Mouse (Mus musculus): ENCODE measurements at regions not wholly inside any gene's neighbourhood (a gene's known extent, or its start where the extent isn't known, plus 50 kb on each side); places are given as distances from the start of the nearest gene placed in this dataset.

DNA sequence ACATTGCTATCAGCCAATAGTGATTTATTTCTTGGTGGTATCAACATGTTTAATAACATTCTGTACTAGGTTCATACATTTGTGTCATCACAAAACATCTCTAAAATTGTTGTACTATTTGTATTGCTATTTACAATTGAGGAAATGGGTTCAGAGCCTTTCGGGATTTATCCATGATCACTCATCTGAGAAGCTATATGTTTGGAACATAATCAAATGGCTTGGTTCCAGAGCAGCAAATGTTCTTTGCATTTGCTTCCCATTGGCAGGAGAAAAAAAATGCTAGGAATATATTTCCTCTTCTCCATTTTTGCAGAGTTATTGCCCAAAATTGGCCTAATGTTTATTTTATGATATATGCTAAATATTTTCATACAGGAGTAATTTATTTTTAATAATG is 537.3 kb downstream of the Olfm4 start:
- ATAC-seq (ENCODE audit: insufficient number of reproducible peaks, insufficient read depth, low FRiP score, low read depth): no peak
- Histone ChIP-seq H3K36me3 (ENCODE audit: control insufficient read depth, insufficient read depth, low read length) (no peaks in the 10 kb centered on the region), H3K4me1 (ENCODE audit: control insufficient read depth, insufficient read depth, low read length) (no peaks in the 10 kb centered on the region), H3K27me3 (ENCODE audit: control insufficient read depth, insufficient read depth, low read length) (no peaks in the 10 kb centered on the region), H3K9ac (replicated peaks; ENCODE audit: low read depth, low read length) (no peak overlapping the region), H3K27ac (ENCODE audit: low read length) (no peak overlapping the region), H3K9me3 (ENCODE audit: control insufficient read depth, low read depth, low read length) (no peaks in the 10 kb centered on the region), H3K4me3 (ENCODE audit: low read depth, low read length) (no peak overlapping the region), H3K4me2 (replicated peaks; ENCODE audit: low read depth, low read length) (no peak overlapping the region)
- WGBS: 53% methylated on average over 1 of the region's 1 CpGs

GRCm38 (mm10) chr14:80521631-80522030 is 537.8 kb downstream of the Olfm4 start:
- Histone ChIP-seq H3K9me3 (ENCODE audit: control insufficient read depth, low read depth, low read length) (no peaks in the 10 kb centered on the region), H3K27me3 (ENCODE audit: control insufficient read depth, insufficient read depth, low read length) (no peaks in the 10 kb centered on the region), H3K36me3 (ENCODE audit: control insufficient read depth, insufficient read depth, low read length) (no peaks in the 10 kb centered on the region), H3K9ac (replicated peaks; ENCODE audit: low read depth, low read length) (no peak overlapping the region), H3K27ac (ENCODE audit: low read length) (no peak overlapping the region), H3K4me3 (ENCODE audit: low read depth, low read length) (no peak overlapping the region), H3K4me2 (replicated peaks; ENCODE audit: low read depth, low read length) (no peak overlapping the region), H3K4me1 (ENCODE audit: control insufficient read depth, insufficient read depth, low read length) (no peaks in the 10 kb centered on the region)
- WGBS: 50% methylated on average over 1 of the region's 1 CpGs
- ATAC-seq (ENCODE audit: insufficient number of reproducible peaks, insufficient read depth, low FRiP score, low read depth): no peak

DNA sequence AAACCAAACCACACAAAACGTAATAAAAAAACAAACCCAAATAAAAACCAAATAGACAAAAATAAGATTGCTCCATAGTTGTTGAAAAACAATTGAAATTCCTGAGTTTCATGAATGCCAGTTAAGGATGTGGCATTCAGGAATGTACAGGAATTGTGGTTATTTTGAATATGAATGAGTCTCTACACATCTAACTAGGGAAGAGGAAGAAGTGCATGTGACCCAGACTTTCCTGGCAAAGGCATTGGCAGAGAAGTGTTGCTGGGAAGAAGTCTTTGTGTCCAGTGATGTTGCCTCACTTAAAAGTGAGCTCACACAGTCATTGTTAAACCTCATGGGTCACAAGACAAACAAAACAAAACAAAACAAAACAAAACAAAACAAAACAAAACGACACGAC is 538.7 kb downstream of the Olfm4 start:
- no peaks in the 10 kb centered on the region for H3K4me1 ChIP-seq (ENCODE audit: control insufficient read depth, insufficient read depth, low read length)
- H3K9me3 ChIP-seq (ENCODE audit: control insufficient read depth, low read depth, low read length): no peaks in the 10 kb centered on the region
- no peak overlapping the region for H3K9ac ChIP-seq (replicated peaks; ENCODE audit: low read depth, low read length)
- no peaks in the 10 kb centered on the region for H3K27me3 ChIP-seq (ENCODE audit: control insufficient read depth, insufficient read depth, low read length)
- H3K4me3 ChIP-seq (ENCODE audit: low read depth, low read length): no peak overlapping the region
- 85% methylated on average over 3 of the region's 3 CpGs for WGBS
- no peak for ATAC-seq (ENCODE audit: insufficient number of reproducible peaks, insufficient read depth, low FRiP score, low read depth)
- H3K4me2 ChIP-seq (replicated peaks; ENCODE audit: low read depth, low read length): no peak overlapping the region
- no peak overlapping the region for H3K27ac ChIP-seq (ENCODE audit: low read length)
- no peaks in the 10 kb centered on the region for H3K36me3 ChIP-seq (ENCODE audit: control insufficient read depth, insufficient read depth, low read length)

GRCm38 (mm10) chr14:80528419-80529028 is 544.6 kb downstream of the Olfm4 start:
- no peak overlapping the region for H3K27ac ChIP-seq (ENCODE audit: low read length)
- no peaks in the 10 kb centered on the region for H3K4me1 ChIP-seq (ENCODE audit: control insufficient read depth, insufficient read depth, low read length)
- no peak for ATAC-seq (ENCODE audit: insufficient number of reproducible peaks, insufficient read depth, low FRiP score, low read depth)
- H3K9ac ChIP-seq (replicated peaks; ENCODE audit: low read depth, low read length): no peak overlapping the region
- H3K36me3 ChIP-seq (ENCODE audit: control insufficient read depth, insufficient read depth, low read length): no peaks in the 10 kb centered on the region
- H3K4me2 ChIP-seq (replicated peaks; ENCODE audit: low read depth, low read length): no peak overlapping the region
- no peaks in the 10 kb centered on the region for H3K9me3 ChIP-seq (ENCODE audit: control insufficient read depth, low read depth, low read length)
- 63% methylated on average over 9 of the region's 9 CpGs for WGBS
- no peak overlapping the region for H3K4me3 ChIP-seq (ENCODE audit: low read depth, low read length)
- no peaks in the 10 kb centered on the region for H3K27me3 ChIP-seq (ENCODE audit: control insufficient read depth, insufficient read depth, low read length)

- Histone ChIP-seq H3K9me3 (ENCODE audit: control insufficient read depth, low read depth, low read length) (no peaks in the 10 kb centered on the region), H3K36me3 (ENCODE audit: control insufficient read depth, insufficient read depth, low read length) (no peaks in the 10 kb centered on the region), H3K27me3 (ENCODE audit: control insufficient read depth, insufficient read depth, low read length) (no peaks in the 10 kb centered on the region), H3K4me1 (ENCODE audit: control insufficient read depth, insufficient read depth, low read length) (no peaks in the 10 kb centered on the region), H3K4me2 (replicated peaks; ENCODE audit: low read depth, low read length) (0 out of 2 replicates have a peak overlapping the region, but pooled peaks have one; percentile 15), H3K9ac (replicated peaks; ENCODE audit: low read depth, low read length) (no peak overlapping the region), H3K4me3 (ENCODE audit: low read depth, low read length) (no peak overlapping the region), H3K27ac (ENCODE audit: low read length) (no peak overlapping the region)
- 27% methylated on average over 7 of the region's 7 CpGs for WGBS
- ATAC-seq (ENCODE audit: insufficient number of reproducible peaks, insufficient read depth, low FRiP score, low read depth): peak; percentile 42; the same call in 1 of the 2 replicates
These were observed 552.3 kb downstream of the Olfm4 start for GRCm38 (mm10) chr14:80536044-80536745.

DNA sequence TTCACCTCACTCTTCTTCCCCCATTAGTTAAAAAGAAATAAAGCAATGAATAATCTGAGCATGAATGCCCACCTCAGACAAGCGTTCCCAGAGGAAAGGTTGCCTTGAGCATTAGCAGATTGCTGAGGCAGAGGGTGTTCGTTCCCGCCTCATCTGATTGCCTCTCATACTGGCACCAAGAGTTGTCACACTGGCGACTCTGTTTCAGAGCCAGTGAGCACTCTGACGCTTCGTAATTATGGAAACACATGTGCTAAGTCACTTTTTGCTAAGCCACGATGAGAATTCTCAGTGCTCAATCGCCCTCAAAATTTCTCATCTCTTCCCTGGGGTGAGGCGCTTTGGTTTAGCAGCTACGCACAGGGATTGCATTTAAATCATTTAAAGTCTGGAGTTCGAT is 576.1 kb downstream of the Olfm4 start:
- H3K9me3 ChIP-seq (ENCODE audit: control insufficient read depth, low read depth, low read length): no peaks in the 10 kb centered on the region
- no peaks in the 10 kb centered on the region for H3K4me1 ChIP-seq (ENCODE audit: control insufficient read depth, insufficient read depth, low read length)
- no peak for ATAC-seq (ENCODE audit: insufficient number of reproducible peaks, insufficient read depth, low FRiP score, low read depth)
- no peak overlapping the region for H3K4me3 ChIP-seq (ENCODE audit: low read depth, low read length)
- H3K36me3 ChIP-seq (ENCODE audit: control insufficient read depth, insufficient read depth, low read length): no peaks in the 10 kb centered on the region
- no peak overlapping the region for H3K9ac ChIP-seq (replicated peaks; ENCODE audit: low read depth, low read length)
- no peak overlapping the region for H3K27ac ChIP-seq (ENCODE audit: low read length)
- H3K4me2 ChIP-seq (replicated peaks; ENCODE audit: low read depth, low read length): no peak overlapping the region
- H3K27me3 ChIP-seq (ENCODE audit: control insufficient read depth, insufficient read depth, low read length): no peaks in the 10 kb centered on the region
- WGBS: 83% methylated on average over 11 of the region's 11 CpGs
